Mouse (Mus musculus): ENCODE measurements around the gene Srgap2. TPM values are rescaled to one million over a fixed set of nuclear protein-coding genes. Genes with fewer than 3 reads are reported as not detected.

Srgap2 gene
- polyA plus RNA-seq, 1 experiment = 188 TPM

GRCm38 (mm10) chr1:131548494-131549365, 21.6 kb upstream of the Srgap2 start:
- no peak overlapping the region for H3K4me3 ChIP-seq (ENCODE audit: insufficient read depth, low read length)
- peaks cover 9% of the 10 kb centered on the region; the same call in 1 of the 2 replicates for H3K4me1 ChIP-seq (ENCODE audit: control insufficient read depth, insufficient read depth, low read length)
- no peak for TF ChIP-seq POLR2A (IDR thresholded peaks at IDR 0.05; ENCODE audit: borderline replicate concordance, low read depth, low read length)
- no peak for TF ChIP-seq CTCF (IDR thresholded peaks at IDR 0.05; ENCODE audit: low read depth, low read length)
- H3K27ac ChIP-seq (ENCODE audit: insufficient read depth, low read depth, low read length) = no peak overlapping the region

DNA sequence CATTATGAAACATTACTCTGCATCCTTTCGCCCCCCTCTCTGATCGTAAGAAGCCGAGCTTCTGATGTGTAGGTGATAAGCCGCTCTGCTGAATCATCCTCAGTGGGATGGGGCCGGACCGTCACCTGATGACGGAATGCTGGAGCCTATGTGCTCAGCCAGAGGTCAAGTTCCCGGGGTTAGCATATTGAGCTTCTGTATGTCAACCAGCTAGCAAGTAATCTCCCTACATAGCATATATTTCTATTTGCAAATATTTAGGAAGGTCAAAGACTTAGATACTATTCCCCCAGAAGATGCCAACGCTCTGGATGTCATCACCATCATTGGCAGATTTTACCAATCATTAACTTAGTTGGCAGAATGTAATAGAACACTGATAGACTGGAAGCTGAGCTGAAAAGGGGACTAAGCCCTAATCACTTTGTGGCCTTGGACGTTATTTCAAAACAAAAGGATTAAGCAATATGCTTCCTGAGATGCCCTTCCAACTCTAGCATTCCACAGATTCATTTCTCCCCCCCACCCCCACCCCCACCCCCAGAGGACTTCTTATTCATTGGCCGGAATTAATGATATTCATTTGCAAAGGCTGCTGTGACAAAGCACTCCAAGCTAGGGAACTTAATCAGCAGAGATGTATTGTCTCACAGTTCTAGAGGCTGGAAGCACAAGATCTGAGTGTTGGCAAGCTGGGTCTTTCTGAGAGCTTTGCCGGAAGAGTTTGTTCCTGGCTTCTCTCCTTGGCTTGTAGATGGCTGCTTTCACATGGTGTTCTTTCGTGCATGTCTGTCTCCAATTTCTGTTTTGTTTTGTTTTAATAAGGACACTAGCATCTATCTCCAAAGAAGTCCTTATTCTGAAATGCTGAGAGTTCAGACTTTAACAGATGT, 19.9 kb upstream of the Srgap2 start:
- Histone ChIP-seq H3K27ac (ENCODE audit: insufficient read depth, low read depth, low read length) (no peak overlapping the region), H3K4me3 (ENCODE audit: insufficient read depth, low read length) (no peak overlapping the region), H3K4me1 (ENCODE audit: control insufficient read depth, insufficient read depth, low read length) (peaks cover 9% of the 10 kb centered on the region; the same call in 1 of the 2 replicates)
- TF ChIP-seq POLR2A (IDR thresholded peaks at IDR 0.05; ENCODE audit: borderline replicate concordance, low read depth, low read length) = no peak
- TF ChIP-seq CTCF (IDR thresholded peaks at IDR 0.05; ENCODE audit: low read depth, low read length) = no peak

DNA sequence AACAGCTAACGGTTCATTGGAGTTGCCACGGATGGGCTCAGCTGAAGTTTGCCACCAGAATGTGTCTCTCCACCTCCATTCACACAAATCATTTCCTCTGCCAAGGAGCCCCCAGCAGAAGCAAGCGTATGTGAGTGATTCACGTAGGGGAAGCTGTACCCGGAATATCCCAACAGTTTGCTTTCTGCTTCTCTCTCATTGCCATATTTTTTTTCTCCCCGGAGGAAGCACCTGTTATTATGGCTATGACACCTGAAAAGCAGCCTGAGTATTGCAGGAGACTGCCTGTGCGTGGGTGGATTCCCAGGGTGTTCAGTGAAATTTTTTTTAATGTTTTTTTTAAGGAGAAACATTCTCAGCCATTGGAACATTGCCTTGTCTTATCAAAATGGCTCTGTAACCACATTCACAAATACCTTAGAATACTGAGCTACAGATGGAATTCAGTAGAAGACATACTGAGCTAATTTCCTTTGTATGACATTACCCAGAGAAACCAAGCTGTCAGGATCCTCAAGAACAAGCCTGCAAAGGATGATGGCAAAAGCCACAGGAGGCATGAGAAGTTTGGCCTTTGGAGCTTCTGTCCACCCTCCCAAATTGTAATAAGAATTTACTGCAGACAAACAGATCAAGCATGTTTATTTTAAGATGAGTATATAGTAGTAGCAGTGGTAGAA, 16.9 kb upstream of the Srgap2 start:
- Histone ChIP-seq H3K4me1 (ENCODE audit: control insufficient read depth, insufficient read depth, low read length) (peaks cover 11% of the 10 kb centered on the region; the same call in 1 of the 2 replicates), H3K4me3 (ENCODE audit: insufficient read depth, low read length) (no peak overlapping the region), H3K27ac (ENCODE audit: insufficient read depth, low read depth, low read length) (no peak overlapping the region)
- TF ChIP-seq CTCF (IDR thresholded peaks at IDR 0.05; ENCODE audit: low read depth, low read length) = no peak
- no peak for TF ChIP-seq POLR2A (IDR thresholded peaks at IDR 0.05; ENCODE audit: borderline replicate concordance, low read depth, low read length)

- Histone ChIP-seq H3K4me1 (ENCODE audit: control insufficient read depth, insufficient read depth, low read length) (peaks cover 5% of the 10 kb centered on the region; the same call in 1 of the 2 replicates), H3K4me3 (ENCODE audit: insufficient read depth, low read length) (no peak overlapping the region), H3K27ac (ENCODE audit: insufficient read depth, low read depth, low read length) (no peak overlapping the region)
- TF ChIP-seq POLR2A (IDR thresholded peaks at IDR 0.05; ENCODE audit: borderline replicate concordance, low read depth, low read length) (no peak), CTCF (IDR thresholded peaks at IDR 0.05; ENCODE audit: low read depth, low read length) (no peak)
Observed at GRCm38 (mm10) chr1:131541903-131542302, 14.8 kb upstream of the Srgap2 start.

DNA sequence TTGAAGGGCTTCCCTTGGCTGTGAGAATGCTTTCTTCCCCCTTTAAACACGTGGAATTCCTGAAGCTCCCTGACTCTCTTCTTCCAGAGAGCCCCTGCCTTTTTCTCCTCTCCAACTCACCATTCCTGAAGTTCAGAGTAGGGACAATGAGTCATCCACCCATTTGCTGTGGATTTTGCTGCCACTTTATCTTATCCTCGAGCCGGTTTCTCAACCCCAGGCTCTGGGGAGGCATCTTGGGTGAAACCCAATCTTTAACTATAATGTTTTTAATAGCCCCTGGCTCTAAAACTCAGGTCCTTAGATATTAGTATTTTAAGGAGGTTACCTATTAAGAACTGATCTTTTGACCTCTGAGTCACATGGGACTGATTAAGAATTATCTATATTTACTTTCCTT, 14.3 kb upstream of the Srgap2 start:
- H3K27ac ChIP-seq (ENCODE audit: insufficient read depth, low read depth, low read length) = no peak overlapping the region
- H3K4me3 ChIP-seq (ENCODE audit: insufficient read depth, low read length) = no peak overlapping the region
- H3K4me1 ChIP-seq (ENCODE audit: control insufficient read depth, insufficient read depth, low read length) = peaks cover 3% of the 10 kb centered on the region; the same call in 1 of the 2 replicates
- no peak for TF ChIP-seq CTCF (IDR thresholded peaks at IDR 0.05; ENCODE audit: low read depth, low read length)
- no peak for TF ChIP-seq POLR2A (IDR thresholded peaks at IDR 0.05; ENCODE audit: borderline replicate concordance, low read depth, low read length)

- Histone ChIP-seq H3K27ac (ENCODE audit: insufficient read depth, low read depth, low read length) (no peak overlapping the region), H3K4me1 (ENCODE audit: control insufficient read depth, insufficient read depth, low read length) (peaks cover 3% of the 10 kb centered on the region; the same call in 1 of the 2 replicates), H3K4me3 (ENCODE audit: insufficient read depth, low read length) (no peak overlapping the region)
- TF ChIP-seq POLR2A (IDR thresholded peaks at IDR 0.05; ENCODE audit: borderline replicate concordance, low read depth, low read length) = no peak
- no peak for TF ChIP-seq CTCF (IDR thresholded peaks at IDR 0.05; ENCODE audit: low read depth, low read length)
Observed at GRCm38 (mm10) chr1:131540795-131541194, 13.6 kb upstream of the Srgap2 start.

- Histone ChIP-seq H3K4me1 (ENCODE audit: control insufficient read depth, insufficient read depth, low read length) (peaks cover 9% of the 10 kb centered on the region), H3K27ac (ENCODE audit: insufficient read depth, low read depth, low read length) (no peak overlapping the region), H3K4me3 (ENCODE audit: insufficient read depth, low read length) (no peak overlapping the region)
- TF ChIP-seq CTCF (IDR thresholded peaks at IDR 0.05; ENCODE audit: low read depth, low read length) = no peak
- no peak for TF ChIP-seq POLR2A (IDR thresholded peaks at IDR 0.05; ENCODE audit: borderline replicate concordance, low read depth, low read length)
Observed at GRCm38 (mm10) chr1:131539771-131540170, 12.6 kb upstream of the Srgap2 start.

GRCm38 (mm10) chr1:131528561-131529166, 1.5 kb upstream of the Srgap2 start:
- Histone ChIP-seq H3K4me3 (ENCODE audit: insufficient read depth, low read length) (peak overlapping the region; percentile 84), H3K27ac (ENCODE audit: insufficient read depth, low read depth, low read length) (peak overlapping the region; percentile 91), H3K4me1 (ENCODE audit: control insufficient read depth, insufficient read depth, low read length) (peaks cover 19% of the 10 kb centered on the region)
- no peak for TF ChIP-seq CTCF (IDR thresholded peaks at IDR 0.05; ENCODE audit: low read depth, low read length)
- no peak for TF ChIP-seq POLR2A (IDR thresholded peaks at IDR 0.05; ENCODE audit: borderline replicate concordance, low read depth, low read length)

GRCm38 (mm10) chr1:131528081-131528507, 942 bp upstream of the Srgap2 start:
- Histone ChIP-seq H3K27ac (ENCODE audit: insufficient read depth, low read depth, low read length) (peak overlapping the region; percentile 91), H3K4me1 (ENCODE audit: control insufficient read depth, insufficient read depth, low read length) (peaks cover 23% of the 10 kb centered on the region), H3K4me3 (ENCODE audit: insufficient read depth, low read length) (peak overlapping the region; percentile 84)
- TF ChIP-seq CTCF (IDR thresholded peaks at IDR 0.05; ENCODE audit: low read depth, low read length) (no peak), POLR2A (IDR thresholded peaks at IDR 0.05; ENCODE audit: borderline replicate concordance, low read depth, low read length) (0 out of 2 replicates have a peak, but pooled peaks have one; percentile 31)

Measured in bone marrow macrophage, adult 2 months (primary cell).